22 mouse cellular contexts compared by ENCODE assay signal in the genomic region with DNA sequence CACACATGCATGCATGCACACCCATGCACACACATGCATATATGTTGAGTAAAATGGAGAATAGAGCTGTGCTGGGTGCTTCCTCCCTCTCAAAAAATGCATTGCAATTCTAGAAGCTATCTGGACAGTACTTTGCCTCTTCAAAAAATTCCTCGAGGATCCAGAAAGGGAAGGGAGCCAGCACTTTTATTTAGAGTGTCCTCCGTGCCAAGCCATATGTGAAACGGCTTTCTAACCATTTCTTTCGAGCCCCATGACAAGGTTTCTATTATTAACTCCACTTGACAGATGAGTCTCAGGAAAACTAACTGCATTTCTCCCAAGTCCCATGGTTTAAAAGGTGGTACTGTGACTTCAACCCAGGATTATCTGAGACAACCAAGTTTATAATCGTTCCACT.
A peak's percentile ranks its signal among the peaks of the same experiment; 100 is the strongest.
DNase-seq lines count a peak whose midpoint lies in the region; ATAC-seq lines count a peak whose summit lies in the region.
"Had no signal": no experiment of that assay in that cellular context is flagged by ENCODE, and none has a peak within 500 bp of the region (broad histone marks: within the 10 kb centered on the region; RNA-seq: fewer than 3 reads in every experiment).

No protein-coding gene starts in this region.

- no peak for ATAC-seq in embryonic facial prominence, embryonic 14.5 days (ENCODE audit: low read depth)
- ATAC-seq in heart, embryonic 15.5 days (replicated peaks; ENCODE audit: insufficient number of reproducible peaks, insufficient read depth, low FRiP score, low read depth), result no peak
- ATAC-seq: hindbrain, postnatal 0 days; intestine, postnatal 0 days; midbrain, embryonic 16.5 days had no signal

- DNase-seq in embryonic facial prominence, embryonic 14.5 days (ENCODE audit: low spot score), result peak; percentile 81
- no peak for DNase-seq in embryonic facial prominence, embryonic 10.5 days (ENCODE audit: low spot score)
- no peak for DNase-seq in heart, postnatal 4 days
- peak; percentile 42 for DNase-seq in right cerebral cortex, adult 18-20 months
- DNase-seq in right cerebral cortex, postnatal 14 days, result no peak
- peak; percentile 17 for DNase-seq in right cerebral cortex, postnatal 25 days
- no peak for DNase-seq in layer of hippocampus, adult 18-20 months (ENCODE audit: low spot score in 2 of 2)
- DNase-seq: adrenal gland, postnatal 25 days; cerebellum, adult 9-10 months; gastrocnemius, postnatal 14 days; heart, adult 2 months; kidney, postnatal 36 days; thymus, postnatal 36 days had no signal

- no peak overlapping the region for H3K4me3 ChIP-seq in embryonic facial prominence, embryonic 14.5 days (ENCODE audit: low read depth, low read length)
- no peak overlapping the region for H3K4me3 ChIP-seq in embryonic facial prominence, embryonic 10.5 days
- H3K4me3 ChIP-seq in heart, embryonic 15.5 days, result no peak overlapping the region
- H3K4me3 ChIP-seq: heart, adult 2 months; kidney, embryonic 15.5 days; limb, embryonic 15.5 days; lung, embryonic 15.5 days; midbrain, embryonic 10.5 days had no signal

- H3K4me2 ChIP-seq in embryonic facial prominence, embryonic 14.5 days (ENCODE audit: low read depth, low read length), result no peak overlapping the region
- H3K4me2 ChIP-seq in heart, embryonic 15.5 days, result no peak overlapping the region
- H3K4me2 ChIP-seq: kidney, embryonic 15.5 days; limb, embryonic 15.5 days; lung, embryonic 15.5 days had no signal

- no peak overlapping the region for H3K9ac ChIP-seq in embryonic facial prominence, embryonic 14.5 days (ENCODE audit: low read depth, low read length)
- no peak overlapping the region for H3K9ac ChIP-seq in heart, embryonic 15.5 days
- H3K9ac ChIP-seq: kidney, embryonic 15.5 days; limb, embryonic 15.5 days; liver, embryonic 14.5 days; lung, embryonic 15.5 days had no signal

- no peaks in the 10 kb centered on the region for H3K9me3 ChIP-seq in embryonic facial prominence, embryonic 14.5 days (ENCODE audit: control insufficient read depth, low read length)
- H3K9me3 ChIP-seq in embryonic facial prominence, embryonic 10.5 days, result peaks cover 3% of the 10 kb centered on the region; the same call in 1 of the 2 replicates
- no peaks in the 10 kb centered on the region for H3K9me3 ChIP-seq in heart, embryonic 15.5 days (replicated peaks)
- H3K9me3 ChIP-seq: kidney, embryonic 15.5 days; limb, embryonic 15.5 days; lung, embryonic 15.5 days; midbrain, embryonic 10.5 days had no signal

- 0 out of 2 replicates have a peak overlapping the region, but pooled peaks have one; percentile 21 for H3K27ac ChIP-seq in embryonic facial prominence, embryonic 14.5 days (replicated peaks; ENCODE audit: low read depth, low read length)
- no peak overlapping the region for H3K27ac ChIP-seq in embryonic facial prominence, embryonic 10.5 days (replicated peaks)
- peak overlapping the region; percentile 5; the same call in 1 of the 2 replicates for H3K27ac ChIP-seq in heart, embryonic 15.5 days
- H3K27ac ChIP-seq: heart, adult 2 months; hindbrain, postnatal 0 days; kidney, embryonic 15.5 days; liver, embryonic 14.5 days; lung, embryonic 15.5 days; midbrain, embryonic 10.5 days had no signal

- no peaks in the 10 kb centered on the region for H3K27me3 ChIP-seq in embryonic facial prominence, embryonic 14.5 days (replicated peaks; ENCODE audit: control insufficient read depth, insufficient read depth, low read length)
- H3K27me3 ChIP-seq in embryonic facial prominence, embryonic 10.5 days (replicated peaks; ENCODE audit: low read depth, poor library complexity, severe bottlenecking), result no peaks in the 10 kb centered on the region
- no peaks in the 10 kb centered on the region for H3K27me3 ChIP-seq in heart, embryonic 15.5 days
- H3K27me3 ChIP-seq: kidney, embryonic 15.5 days; limb, embryonic 15.5 days; lung, embryonic 15.5 days had no signal

- peaks cover 11% of the 10 kb centered on the region; the same call in 1 of the 2 replicates for H3K4me1 ChIP-seq in embryonic facial prominence, embryonic 14.5 days (ENCODE audit: control insufficient read depth, insufficient read depth, low read length)
- H3K4me1 ChIP-seq in embryonic facial prominence, embryonic 10.5 days, result no peaks in the 10 kb centered on the region
- H3K4me1 ChIP-seq in heart, embryonic 15.5 days (replicated peaks), result peaks cover 14% of the 10 kb centered on the region
- H3K4me1 ChIP-seq: kidney, embryonic 15.5 days; lung, embryonic 15.5 days; midbrain, embryonic 10.5 days had no signal

- 38% methylated on average over 5 of the region's 5 CpGs for WGBS in embryonic facial prominence, embryonic 14.5 days
- WGBS in embryonic facial prominence, embryonic 10.5 days, result 85% methylated on average over 5 of the region's 5 CpGs
- 28% methylated on average over 5 of the region's 5 CpGs for WGBS in heart, embryonic 15.5 days

- H3K36me3 ChIP-seq in embryonic facial prominence, embryonic 14.5 days (ENCODE audit: control insufficient read depth, insufficient read depth, low read length), result no peaks in the 10 kb centered on the region
- H3K36me3 ChIP-seq in embryonic facial prominence, embryonic 10.5 days (replicated peaks), result no peaks in the 10 kb centered on the region
- H3K36me3 ChIP-seq in heart, embryonic 15.5 days, result no peaks in the 10 kb centered on the region
- H3K36me3 ChIP-seq: kidney, embryonic 15.5 days; limb, embryonic 15.5 days; lung, embryonic 15.5 days; midbrain, embryonic 10.5 days had no signal

Comparison
In these comparisons a context has a peak if more than half of its experiments do, and no peak if none do; other contexts are left out.
1. DNase-seq: peak in embryonic facial prominence, embryonic 14.5 days (single experiment), right cerebral cortex, adult 18-20 months (single experiment) and right cerebral cortex, postnatal 25 days (single experiment); none in embryonic facial prominence, embryonic 10.5 days (single experiment), heart, postnatal 4 days (single experiment), right cerebral cortex, postnatal 14 days (single experiment) and layer of hippocampus, adult 18-20 months (0 of 2).